In genomic region chr9:52280995-52281394, GRCm38 (mm10) we compare ENCODE assay signal across 20 mouse cellular contexts.
DNase-seq lines count a peak whose midpoint lies in the region; ATAC-seq and TF ChIP-seq lines count a peak whose summit lies in the region.
"Had no signal": no experiment of that assay in that cellular context is flagged by ENCODE, and none has a peak within 500 bp of the region (broad histone marks: within the 10 kb centered on the region; RNA-seq: fewer than 3 reads in every experiment).

No protein-coding gene starts in this region.

- no peak for DNase-seq in heart, adult 2 months
- no peak for DNase-seq in heart, adult 9 months (ENCODE audit: low spot score in 2 of 2)
- no peak for DNase-seq in lung, postnatal 4 days
- peak; percentile 32 for DNase-seq in brain, adult 2 months (ENCODE audit: low read depth, low spot score)
- DNase-seq in embryonic facial prominence, embryonic 10.5 days (ENCODE audit: low spot score): no peak
- DNase-seq: cerebellum, postnatal 10 days; gastrocnemius, adult 2 months; kidney, postnatal 4 days; right cerebral cortex, postnatal 25 days; thymus, adult 18-20 months had no signal

- no peak overlapping the region for H3K4me2 ChIP-seq in lung, embryonic 15.5 days
- H3K4me2 ChIP-seq: hindbrain, embryonic 15.5 days; kidney, embryonic 15.5 days; liver, embryonic 12.5 days; lung, embryonic 14.5 days; stomach, embryonic 15.5 days had no signal

- no peak for TF ChIP-seq EP300 in heart, adult 2 months (IDR thresholded peaks at IDR 0.05; ENCODE audit: insufficient read depth, low read depth, low read length)

- no peaks in the 10 kb centered on the region for H3K79me2 ChIP-seq in heart, adult 2 months (replicated peaks; ENCODE audit: control insufficient read depth, insufficient read depth, low read length)
- no peaks in the 10 kb centered on the region for H3K79me2 ChIP-seq in macrophage (ENCODE audit: inconsistent target)

- no peak for TF ChIP-seq POLR2A in heart, adult 2 months (IDR thresholded peaks at IDR 0.05; ENCODE audit: insufficient read depth, low read depth, low read length)

- H3K27me3 ChIP-seq in heart, adult 2 months (ENCODE audit: control insufficient read depth, insufficient read depth, low read length): no peaks in the 10 kb centered on the region
- no peaks in the 10 kb centered on the region for H3K27me3 ChIP-seq in lung, embryonic 15.5 days
- H3K27me3 ChIP-seq in embryonic facial prominence, embryonic 10.5 days (replicated peaks; ENCODE audit: low read depth, poor library complexity, severe bottlenecking): no peaks in the 10 kb centered on the region; the same call in none of the 2 replicates
- H3K27me3 ChIP-seq: hindbrain, embryonic 15.5 days; kidney, embryonic 15.5 days; stomach, embryonic 15.5 days had no signal

- no peak overlapping the region for H3K4me3 ChIP-seq in heart, adult 2 months
- no peak overlapping the region for H3K4me3 ChIP-seq in lung, embryonic 15.5 days
- H3K4me3 ChIP-seq in macrophage (ENCODE audit: inconsistent target): no peak overlapping the region
- H3K4me3 ChIP-seq in embryonic facial prominence, embryonic 10.5 days: no peak overlapping the region
- H3K4me3 ChIP-seq: gastrocnemius, adult 2 months; hindbrain, embryonic 15.5 days; kidney, embryonic 15.5 days; liver, embryonic 12.5 days; stomach, embryonic 15.5 days had no signal

- no peaks in the 10 kb centered on the region for H3K36me3 ChIP-seq in heart, adult 2 months (ENCODE audit: control insufficient read depth, insufficient read depth, low read length)
- H3K36me3 ChIP-seq in lung, embryonic 15.5 days: no peaks in the 10 kb centered on the region
- H3K36me3 ChIP-seq in macrophage (ENCODE audit: inconsistent target): no peaks in the 10 kb centered on the region
- no peaks in the 10 kb centered on the region for H3K36me3 ChIP-seq in embryonic facial prominence, embryonic 10.5 days (replicated peaks)
- H3K36me3 ChIP-seq: hindbrain, embryonic 15.5 days; kidney, embryonic 15.5 days; liver, embryonic 12.5 days; stomach, embryonic 15.5 days had no signal

- 0 out of 2 replicates have a peak, but pooled peaks cover 1% of the 10 kb centered on the region for H3K4me1 ChIP-seq in heart, adult 2 months (ENCODE audit: control insufficient read depth, insufficient read depth, low read length)
- peaks cover 2% of the 10 kb centered on the region; the same call in 1 of the 2 replicates for H3K4me1 ChIP-seq in lung, embryonic 15.5 days
- H3K4me1 ChIP-seq in embryonic facial prominence, embryonic 10.5 days: peaks cover 9% of the 10 kb centered on the region
- H3K4me1 ChIP-seq: liver, embryonic 12.5 days; stomach, embryonic 15.5 days had no signal

- H3K27ac ChIP-seq in heart, adult 2 months: peak overlapping the region; percentile 48
- 0 out of 2 replicates have a peak overlapping the region, but pooled peaks have one; percentile 1 for H3K27ac ChIP-seq in lung, embryonic 15.5 days
- peak overlapping the region; percentile 12; the same call in 1 of the 2 replicates for H3K27ac ChIP-seq in macrophage
- H3K27ac ChIP-seq in embryonic facial prominence, embryonic 10.5 days (replicated peaks): no peak overlapping the region
- H3K27ac ChIP-seq: gastrocnemius, adult 2 months; hindbrain, embryonic 15.5 days; kidney, embryonic 15.5 days; liver, embryonic 12.5 days; stomach, embryonic 15.5 days had no signal

- ATAC-seq in lung, embryonic 15.5 days (ENCODE audit: borderline replicate concordance, extremely low read depth, low FRiP score, low TSS enrichment): no peak
- ATAC-seq in erythroblast, adult 5-6 weeks (replicated peaks; ENCODE audit: low FRiP score, poor library complexity, severe bottlenecking): no peak
- ATAC-seq: intestine, postnatal 0 days; liver, embryonic 12.5 days; midbrain, embryonic 16.5 days had no signal

- no peak overlapping the region for H3K9ac ChIP-seq in heart, adult 2 months (ENCODE audit: low read depth, low read length)
- no peak overlapping the region for H3K9ac ChIP-seq in lung, embryonic 15.5 days
- H3K9ac ChIP-seq: hindbrain, embryonic 15.5 days; kidney, embryonic 15.5 days; liver, embryonic 12.5 days; lung, embryonic 14.5 days; stomach, embryonic 15.5 days had no signal

- TF ChIP-seq CTCF in heart, adult 2 months (IDR thresholded peaks at IDR 0.05): no peak

- H3K9me3 ChIP-seq in lung, embryonic 15.5 days: no peaks in the 10 kb centered on the region
- H3K9me3 ChIP-seq in embryonic facial prominence, embryonic 10.5 days: no peaks in the 10 kb centered on the region
- H3K9me3 ChIP-seq: hindbrain, embryonic 15.5 days; kidney, embryonic 15.5 days; liver, embryonic 12.5 days; stomach, embryonic 15.5 days had no signal

- WGBS in heart, adult 2 months: 33% methylated on average over 5 of the region's 5 CpGs
- 50% methylated on average over 5 of the region's 5 CpGs for WGBS in lung, embryonic 15.5 days
- whole genome bisulfite sequencing in macrophage (ENCODE audit: missing documents): 51% methylated on average over 5 of the region's 5 CpGs
- 81% methylated on average over 5 of the region's 5 CpGs for WGBS in embryonic facial prominence, embryonic 10.5 days

- intact Hi-C loops in heart, adult 2 months (cut with DNase I): no loop called here
